Mouse (Mus musculus): ENCODE results near the gene Nppa.

Gene Nppa

DNA sequence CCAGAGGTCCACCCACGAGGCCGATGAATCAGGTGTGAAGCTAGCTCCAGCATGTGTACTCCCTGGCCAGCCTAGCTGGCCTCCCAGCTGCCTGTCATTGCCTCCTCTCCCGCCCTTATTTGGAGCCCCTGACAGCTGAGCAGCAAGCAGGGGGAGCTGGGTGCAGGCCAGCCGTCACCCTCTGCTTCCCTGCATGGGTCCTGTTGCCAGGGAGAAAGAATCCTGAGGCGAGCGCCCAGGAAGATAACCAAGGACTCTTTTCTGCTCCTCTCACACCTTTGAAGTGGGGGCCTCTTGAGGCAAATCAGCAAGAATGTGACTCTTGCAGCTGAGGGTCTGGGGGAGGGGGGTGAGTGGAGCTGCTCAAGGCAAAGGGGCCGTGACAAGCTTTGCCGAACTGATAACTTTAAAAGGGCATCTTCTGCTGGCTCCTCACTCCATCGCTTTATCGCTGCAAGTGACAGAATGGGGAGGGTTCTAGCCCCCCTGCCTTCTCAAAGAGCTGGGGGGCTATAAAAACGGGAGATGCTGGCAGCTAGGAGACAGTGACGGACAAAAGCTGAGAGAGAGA is at the start of gene Nppa:
TSS of gene Nppa (plus strand) at position 521 of the 571 bp plus-strand sequence.
- DNase-seq (ENCODE audit: low read depth, low spot score) = no peak

DNA sequence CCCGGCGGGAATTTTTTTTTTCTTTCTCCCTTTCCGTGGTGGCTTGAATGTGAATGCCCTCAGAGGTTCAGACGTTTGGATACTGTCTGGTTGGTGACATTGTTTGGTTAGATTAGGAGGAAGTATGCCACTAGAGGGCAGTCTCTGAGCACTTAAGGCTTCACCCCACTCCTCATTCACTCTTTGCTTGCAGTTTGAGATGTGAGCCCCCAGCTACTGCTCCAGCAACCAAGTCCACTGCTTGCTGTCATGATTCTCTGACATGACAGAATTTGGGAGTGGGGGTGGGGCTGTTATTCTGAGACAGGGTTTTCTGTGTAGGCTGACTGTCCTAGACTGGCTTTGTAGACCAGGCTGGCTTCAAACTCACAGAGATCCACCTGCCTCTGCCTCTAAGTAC is 46.9 kb upstream of the Nppa start:
- DNase-seq (ENCODE audit: low read depth, low spot score) = peak; percentile 65

DNA sequence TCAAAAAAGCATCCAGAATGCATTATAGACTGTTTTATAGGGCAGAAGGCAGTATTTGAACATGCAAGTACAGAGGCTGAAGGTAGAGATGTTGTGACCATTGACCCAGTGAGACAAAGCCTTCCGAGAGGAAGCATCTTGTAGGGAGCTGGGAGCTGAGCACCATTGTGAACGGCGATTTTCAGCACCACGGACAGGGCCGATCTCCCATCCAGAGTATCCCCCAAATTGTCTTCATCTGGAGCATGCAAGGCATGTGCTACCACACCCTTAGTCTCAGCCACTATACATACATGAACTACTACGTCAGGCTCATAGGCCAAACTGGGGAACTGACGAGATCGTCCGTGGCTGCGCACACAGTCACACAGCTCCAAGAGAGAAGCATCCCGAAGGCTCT is 43.4 kb upstream of the Nppa start:
- DNase-seq (ENCODE audit: low read depth, low spot score) = peak; percentile 73

DNA sequence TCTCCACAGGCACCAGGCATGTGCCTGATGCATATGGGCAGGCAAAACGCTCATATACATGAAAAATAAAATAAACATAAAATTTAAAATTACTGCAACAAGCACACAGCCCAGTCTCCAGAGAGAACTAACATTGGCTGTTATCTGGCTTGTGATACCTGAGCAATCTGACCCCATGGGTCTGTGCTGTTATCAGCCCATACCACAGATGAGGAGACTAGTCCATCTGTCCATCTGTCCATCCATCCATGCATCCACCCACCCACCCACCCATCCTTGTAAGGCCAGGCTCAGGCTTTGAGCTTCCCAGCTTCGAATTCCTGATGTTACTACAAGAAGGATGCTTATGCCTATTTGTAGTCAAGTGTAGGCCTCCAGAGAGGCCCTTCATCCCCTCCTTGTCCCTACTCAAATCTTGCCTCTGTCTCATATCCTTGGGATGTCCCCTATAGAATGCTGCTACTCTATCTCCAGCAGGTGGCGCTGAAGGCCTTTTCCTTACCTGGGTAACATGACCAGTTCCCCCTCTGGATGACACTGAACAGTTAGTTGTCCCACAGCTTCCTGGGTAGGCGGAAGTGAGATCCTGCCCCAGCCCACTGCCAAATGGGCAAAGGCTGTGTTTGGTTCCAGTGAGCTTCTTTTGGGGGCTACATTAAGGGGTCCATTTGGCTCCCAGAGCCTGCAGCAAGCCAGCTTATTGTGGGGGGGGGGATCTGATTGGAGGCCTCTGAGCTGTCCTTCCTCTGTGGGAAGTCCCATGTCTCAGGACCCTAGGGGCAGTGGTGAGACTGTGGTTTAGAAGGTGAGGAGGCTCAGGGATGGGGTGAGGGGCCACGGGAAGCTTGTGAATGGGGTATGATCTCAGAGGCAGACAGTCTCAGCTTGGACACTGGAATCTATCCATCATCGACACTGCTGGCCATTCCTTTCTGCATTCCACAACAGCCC is 40.4 kb upstream of the Nppa start:
- DNase-seq (ENCODE audit: low read depth, low spot score) = peak; percentile 74

DNA sequence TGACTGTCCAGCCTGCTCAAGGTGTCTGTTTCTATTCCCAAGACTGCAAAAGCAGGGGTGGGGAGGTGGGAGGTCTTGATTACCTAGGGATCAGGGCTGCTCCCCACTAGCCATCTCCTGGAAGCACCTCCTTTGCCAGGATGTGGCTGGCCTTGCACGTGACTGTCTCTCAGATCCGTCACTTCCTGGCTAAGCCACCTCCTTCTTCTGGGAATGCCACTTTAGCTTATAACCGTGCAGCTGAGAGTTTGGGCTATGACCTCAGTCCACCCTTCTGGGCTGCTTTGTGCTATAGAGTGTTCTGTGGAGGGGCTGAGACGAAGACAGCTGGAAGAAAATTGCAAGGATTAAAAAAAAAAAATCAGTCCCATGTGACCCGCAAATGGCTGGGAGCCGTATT is 37.7 kb upstream of the Nppa start:
- DNase-seq (ENCODE audit: low read depth, low spot score) = no peak

DNA sequence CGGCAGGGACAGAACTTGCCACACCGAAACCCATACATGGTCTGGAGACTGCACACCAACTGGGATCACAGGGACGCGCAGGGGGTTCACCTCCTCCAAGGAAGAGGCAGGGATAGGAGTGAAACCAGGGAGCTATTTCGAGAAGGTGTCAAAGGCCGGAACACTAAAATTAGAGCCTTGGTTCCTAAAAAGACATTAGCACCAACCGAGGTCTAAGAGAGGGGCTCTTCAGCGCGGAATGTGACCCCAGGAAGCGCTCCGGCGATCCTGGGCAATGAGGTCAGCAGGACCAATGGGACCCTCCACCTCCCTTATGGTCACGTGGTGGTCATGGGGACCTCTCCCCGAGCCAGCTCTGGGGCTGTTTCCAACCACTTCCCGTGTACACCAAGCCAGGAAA is 36.9 kb upstream of the Nppa start:
- DNase-seq (ENCODE audit: low read depth, low spot score) = no peak

DNA sequence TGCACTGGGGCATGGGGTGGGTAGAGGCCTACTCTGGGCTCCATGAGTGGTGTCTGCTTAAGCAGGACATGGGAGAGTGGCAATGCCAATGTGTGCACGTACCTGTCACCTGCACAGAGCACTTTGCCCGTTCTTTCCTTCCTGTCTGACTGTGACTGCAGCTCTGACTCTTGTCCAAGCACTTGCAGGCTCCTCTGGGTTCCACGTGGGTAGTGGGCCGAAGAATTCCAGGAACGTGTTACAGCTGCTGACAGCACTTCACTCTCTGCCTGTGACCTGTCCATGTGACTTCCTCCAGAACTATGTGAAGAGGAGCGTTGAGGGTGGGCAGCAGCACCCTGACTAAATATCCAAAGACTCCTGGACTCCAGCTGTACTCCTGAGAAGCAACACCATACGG is 34.8 kb upstream of the Nppa start:
- no peak for DNase-seq (ENCODE audit: low read depth, low spot score)

DNA sequence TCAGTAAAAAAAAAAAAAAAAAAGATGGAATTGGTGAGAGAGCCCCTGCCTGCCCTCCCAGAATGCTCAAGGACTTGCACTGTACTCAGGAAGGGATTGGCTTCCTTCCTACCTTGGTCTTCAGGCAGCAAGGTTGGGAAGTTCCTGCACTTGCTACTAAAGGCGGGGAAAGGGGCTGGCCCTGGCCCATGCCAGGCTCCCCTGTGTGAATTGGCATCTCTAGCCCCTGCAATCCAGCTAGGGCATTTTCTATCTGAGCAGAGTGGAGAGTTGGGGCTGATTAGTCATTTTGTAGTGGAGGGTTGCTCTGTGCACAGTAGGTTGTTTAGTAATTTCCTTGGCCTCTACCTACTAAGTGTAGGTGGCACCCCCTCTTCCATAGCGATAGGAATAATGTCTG is 31.7 kb upstream of the Nppa start:
- no peak for DNase-seq (ENCODE audit: low read depth, low spot score)

DNA sequence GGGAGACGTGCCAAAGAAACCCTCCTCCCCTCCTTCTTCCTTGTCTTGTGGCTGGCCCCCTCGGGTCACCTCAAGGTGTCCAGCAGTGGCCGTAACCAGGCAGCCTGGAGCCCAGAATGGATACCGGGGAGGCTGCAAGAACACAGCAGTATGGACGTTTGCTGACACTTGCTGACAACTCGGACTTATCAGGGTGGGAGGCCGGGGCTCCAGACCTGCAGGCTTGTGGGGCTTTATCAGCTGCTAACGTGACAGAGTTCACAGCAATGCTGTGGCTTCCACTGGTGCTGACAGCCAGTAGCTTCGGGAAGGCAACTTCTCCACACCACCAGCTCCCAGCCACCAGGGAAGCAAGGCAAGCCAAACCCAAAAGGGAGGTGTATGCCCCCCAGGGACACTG is 31.2 kb upstream of the Nppa start:
- DNase-seq (ENCODE audit: low read depth, low spot score) = no peak

DNA sequence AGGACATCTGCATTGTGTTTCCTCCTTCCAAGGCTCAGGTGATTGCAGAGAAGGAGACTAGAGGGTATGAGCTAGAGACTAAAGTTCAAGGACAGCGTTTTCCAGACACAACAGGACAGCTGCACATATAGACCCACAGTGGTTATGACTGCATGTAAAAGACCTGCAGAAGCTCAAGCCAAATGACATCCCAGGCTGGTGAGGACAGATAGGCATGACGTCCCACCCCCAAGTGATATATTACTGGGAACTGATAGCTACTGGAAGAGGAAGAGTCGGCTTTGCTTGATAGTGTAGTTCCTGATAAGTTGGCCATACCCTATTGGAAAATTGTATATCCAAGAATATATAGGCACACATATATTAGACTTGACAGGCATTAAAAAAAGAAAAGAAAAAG is 24.3 kb upstream of the Nppa start:
- no peak for DNase-seq (ENCODE audit: low read depth, low spot score)

DNA sequence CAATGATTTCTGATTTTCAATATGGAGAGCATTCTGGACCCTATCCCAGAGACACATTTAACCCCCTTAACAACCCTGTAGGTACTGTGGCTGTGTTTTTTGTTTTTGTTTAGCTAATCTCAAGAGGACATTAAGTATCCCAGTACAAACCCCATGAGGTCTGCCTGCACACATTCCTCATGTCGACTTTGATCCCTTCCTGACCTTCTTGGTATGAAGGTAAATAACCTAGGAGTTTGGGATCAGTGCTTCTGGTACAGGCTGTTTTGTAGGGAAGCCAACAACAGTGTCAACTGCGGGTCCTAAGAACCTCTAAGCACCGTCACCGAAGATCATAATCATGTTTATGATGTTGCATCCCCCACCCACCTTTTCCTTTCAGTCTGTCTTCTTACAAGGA is 22.8 kb upstream of the Nppa start:
- DNase-seq (ENCODE audit: low read depth, low spot score) = no peak

DNA sequence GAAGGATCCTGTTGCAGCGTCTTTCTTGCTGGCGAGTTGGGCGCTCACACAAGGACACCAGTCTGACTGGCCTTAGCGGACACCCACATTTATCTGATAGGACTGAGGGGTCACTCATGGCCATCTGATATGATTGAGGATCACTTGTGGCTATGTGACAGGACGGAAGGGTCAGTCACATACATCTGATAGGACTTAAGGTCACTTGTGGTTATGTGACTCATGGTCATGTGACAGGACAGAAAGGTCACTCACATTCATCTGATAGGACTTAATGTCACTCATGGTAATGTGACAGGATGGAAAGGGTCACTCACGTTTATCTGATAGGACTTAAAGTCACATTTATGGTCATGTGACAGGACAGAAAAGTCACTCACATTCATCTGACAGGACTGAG is 22.1 kb upstream of the Nppa start:
- no peak for DNase-seq (ENCODE audit: low read depth, low spot score)

DNA sequence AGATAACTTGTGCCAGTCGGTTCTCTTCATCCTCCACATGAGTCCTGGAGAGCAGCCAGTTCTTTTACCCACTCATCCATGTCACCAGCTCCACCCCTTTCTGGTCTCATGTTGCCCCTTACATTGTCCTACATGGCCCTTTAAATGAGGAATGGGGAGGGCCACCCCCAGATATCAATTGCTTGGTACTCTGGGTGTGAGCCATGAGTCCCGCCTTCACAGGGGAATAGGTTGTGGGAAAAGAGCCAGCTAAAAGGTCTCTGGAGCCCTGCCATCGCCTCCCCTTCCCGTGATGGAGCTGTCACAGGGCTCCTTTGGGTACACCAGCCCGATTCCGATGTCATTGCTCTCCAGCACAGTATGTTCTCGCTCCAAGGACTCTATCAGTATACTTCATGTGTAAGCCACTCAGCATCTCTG is 21.1 kb upstream of the Nppa start:
- DNase-seq (ENCODE audit: low read depth, low spot score) = no peak

DNA sequence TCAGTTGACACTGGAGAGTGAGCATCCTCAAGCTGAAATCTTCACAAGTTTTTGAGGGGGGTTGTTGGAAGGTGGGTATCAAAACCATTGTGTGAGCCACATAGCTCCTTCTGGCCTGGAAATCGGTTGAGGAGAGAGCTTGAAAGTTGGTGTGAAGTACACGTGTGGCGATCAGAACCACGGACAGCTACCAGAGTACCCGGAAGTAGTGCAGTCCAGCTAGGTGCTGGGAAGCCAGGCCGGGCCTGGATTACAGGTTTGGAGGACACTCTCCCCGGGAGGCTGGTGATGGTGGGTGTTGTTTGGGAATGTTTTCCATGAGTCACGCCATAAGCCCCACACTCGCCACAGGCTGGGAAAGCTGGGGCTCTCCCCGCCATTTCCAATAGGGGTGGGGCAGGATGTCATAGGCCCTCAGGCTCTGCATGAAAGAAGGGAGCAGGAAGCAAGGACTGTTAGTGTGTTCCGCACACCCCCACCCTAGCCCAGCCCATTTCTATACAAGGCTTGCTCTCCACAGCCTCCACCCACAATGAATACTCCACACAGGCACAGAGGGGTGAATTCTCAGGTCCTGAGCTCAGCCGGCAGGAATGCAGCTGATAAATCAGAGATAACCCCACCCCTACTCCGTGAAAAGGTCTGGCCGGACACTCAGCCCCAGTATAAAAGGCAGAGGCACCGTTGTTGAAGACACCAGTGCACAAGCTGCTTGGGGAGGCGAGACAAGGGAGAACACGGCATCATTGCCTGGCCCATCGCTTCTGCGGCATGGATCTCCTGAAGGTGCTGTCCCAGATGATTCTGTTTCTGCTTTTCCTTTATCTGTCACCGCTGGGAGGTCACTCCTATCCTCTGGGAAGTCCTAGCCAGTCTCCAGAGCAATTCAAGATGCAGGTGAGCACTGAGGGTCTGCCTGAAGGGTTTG is 15.1 kb upstream of the Nppa start, which contains the start of gene Nppb:
TSS of gene Nppb (plus strand) at position 584 of the 928 bp plus-strand sequence.
- peak; percentile 69 for DNase-seq (ENCODE audit: low read depth, low spot score)

DNA sequence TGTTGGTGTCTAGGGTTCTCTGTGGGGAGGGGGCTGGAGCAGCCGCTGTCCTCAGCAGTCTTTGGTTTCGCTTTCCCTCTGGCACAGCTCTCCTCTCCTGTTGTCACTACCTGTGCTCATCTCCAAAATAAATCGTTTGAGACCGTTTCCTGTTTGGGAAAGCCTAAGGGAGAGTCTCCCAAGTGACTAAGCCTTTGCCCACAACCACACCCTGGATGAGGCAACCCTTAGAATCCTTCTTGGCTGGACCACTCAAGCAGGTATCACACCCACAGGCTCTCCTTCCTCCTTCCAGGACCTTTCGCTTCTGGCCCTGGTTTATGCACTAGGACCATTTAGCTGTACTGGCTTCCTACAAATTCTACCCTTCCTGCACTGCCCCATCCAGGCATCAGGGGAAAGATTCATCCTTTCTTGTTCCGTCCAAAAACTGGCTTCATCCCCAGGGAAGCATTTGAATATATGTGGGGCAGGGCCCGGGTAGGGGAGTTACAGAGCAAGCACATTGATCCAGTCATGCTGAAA is 6.9 kb upstream of the Nppa start:
- no peak for DNase-seq (ENCODE audit: low read depth, low spot score)

DNA sequence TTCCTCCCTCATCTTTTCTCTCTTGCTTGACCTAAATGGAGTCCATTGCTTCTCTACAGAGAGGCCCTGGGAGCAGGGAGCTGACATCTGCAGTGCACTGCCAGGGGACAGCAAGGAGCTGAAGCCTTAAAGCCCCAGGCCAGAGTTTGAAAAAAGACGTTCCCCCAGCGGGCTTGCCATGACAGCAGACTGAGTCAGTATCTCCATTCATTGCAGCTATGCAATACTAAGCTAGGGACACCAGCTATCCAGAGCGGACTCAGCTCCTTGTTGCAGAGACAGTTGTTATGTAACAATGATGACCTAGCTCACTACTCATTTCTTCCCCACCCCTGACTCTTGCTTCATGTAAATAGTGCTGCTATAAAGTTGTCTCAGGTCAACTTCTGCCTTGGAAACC is 5.2 kb upstream of the Nppa start:
- DNase-seq (ENCODE audit: low read depth, low spot score) = no peak

DNA sequence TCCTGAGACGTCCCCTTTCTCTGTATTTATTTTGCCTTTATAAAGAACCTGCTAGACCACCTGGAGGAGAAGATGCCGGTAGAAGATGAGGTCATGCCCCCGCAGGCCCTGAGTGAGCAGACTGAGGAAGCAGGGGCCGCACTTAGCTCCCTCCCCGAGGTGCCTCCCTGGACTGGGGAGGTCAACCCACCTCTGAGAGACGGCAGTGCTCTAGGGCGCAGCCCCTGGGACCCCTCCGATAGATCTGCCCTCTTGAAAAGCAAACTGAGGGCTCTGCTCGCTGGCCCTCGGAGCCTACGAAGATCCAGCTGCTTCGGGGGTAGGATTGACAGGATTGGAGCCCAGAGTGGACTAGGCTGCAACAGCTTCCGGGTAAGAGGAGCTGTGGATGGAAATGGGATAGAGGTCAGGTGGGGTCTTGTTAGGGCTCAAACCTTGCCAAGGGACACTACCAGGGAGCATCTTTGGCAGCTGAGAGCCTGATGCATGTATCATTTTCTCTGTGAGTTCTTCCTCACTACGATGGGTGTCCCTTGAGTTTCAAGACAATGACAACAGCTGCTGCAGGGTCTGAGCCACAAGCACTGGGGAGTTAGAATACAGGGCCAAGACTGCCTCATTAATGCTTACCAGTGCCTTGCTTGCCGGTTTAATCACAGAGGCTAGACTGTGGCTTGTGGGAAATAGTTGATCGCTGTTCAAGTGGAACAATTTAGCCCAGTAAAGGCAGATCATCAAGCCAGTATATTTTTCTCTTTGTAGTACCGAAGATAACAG is 679 bp downstream of the Nppa start:
- DNase-seq (ENCODE audit: low read depth, low spot score) = no peak

DNA sequence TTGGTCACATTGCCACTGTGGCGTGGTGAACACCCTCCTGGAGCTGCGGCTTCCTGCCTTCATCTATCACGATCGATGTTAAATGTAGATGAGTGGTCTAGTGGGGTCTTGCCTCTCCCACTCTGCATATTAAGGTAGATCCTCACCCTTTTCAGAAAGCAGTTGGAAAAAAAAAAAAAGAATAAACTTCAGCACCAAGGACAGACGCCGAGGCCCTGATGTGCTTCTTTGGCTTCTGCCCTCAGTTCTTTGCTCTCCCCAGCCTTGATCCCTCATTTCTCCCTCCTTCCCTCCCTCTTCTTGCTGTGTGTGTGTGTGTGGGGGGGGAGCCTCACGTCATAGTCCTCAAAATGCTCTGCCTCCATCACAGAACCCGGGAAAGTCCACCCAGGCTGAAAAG is 1.3 kb downstream of the Nppa start:
- peak; percentile 20 for DNase-seq (ENCODE audit: low read depth, low spot score)

DNA sequence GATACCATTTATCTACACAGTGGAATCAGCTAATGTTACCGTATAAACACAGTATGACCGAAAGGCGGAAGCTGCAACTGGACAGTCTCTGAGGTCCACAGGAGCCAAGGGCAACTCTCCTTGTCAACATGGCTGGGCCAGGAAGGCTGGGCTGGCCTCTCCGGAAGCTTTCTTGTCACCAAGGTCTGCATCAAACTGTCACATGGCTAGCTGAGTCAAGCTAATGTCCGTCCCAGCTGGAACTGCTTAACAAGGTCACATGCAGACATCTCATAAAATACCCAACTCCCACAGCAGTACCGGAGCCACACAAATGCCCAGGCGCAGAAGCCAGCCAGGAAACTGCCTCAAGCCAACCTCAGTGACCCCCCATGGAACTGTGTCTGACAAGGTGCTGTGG is 3.8 kb downstream of the Nppa start:
- peak; percentile 16 for DNase-seq (ENCODE audit: low read depth, low spot score)

DNA sequence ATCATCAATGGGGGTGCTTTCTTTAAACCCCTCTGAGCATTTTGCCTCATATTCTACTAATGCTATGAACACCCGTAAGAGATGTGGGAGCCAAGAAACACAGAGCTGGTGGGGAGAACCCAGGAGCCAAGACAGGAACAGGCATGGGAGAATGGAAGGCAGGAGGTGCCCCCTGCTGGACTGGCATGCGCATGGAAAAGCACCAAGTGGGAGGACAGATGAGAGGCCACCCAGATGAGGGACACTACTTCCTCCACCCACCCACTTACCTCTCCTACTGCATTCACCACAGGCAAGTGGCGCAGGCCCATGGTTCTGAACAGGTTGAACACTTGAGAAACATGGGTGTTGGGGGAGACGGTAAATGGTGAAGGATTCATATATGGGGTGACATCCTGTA is 7.9 kb downstream of the Nppa start:
- no peak for DNase-seq (ENCODE audit: low read depth, low spot score)

DNA sequence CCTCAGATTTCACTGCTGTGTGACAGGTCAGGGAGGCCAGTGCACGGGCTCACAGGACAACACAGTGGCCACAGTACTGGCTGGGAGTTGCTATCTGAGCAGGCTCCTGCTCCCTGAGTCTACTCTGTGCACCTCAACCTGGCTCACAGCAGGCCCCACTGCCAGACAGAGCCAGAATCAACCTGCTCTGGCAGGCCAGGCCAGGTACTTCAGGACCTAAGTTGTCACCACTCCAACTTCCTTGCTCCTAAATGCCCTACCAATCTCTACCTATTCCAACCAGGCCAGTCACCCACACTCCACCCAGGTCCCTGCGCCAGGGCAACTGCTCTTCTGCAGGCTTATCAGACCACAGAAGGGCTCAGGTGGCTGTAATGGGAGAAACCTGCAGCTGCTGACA is 9.1 kb downstream of the Nppa start:
- no peak for DNase-seq (ENCODE audit: low read depth, low spot score)

Measured in forelimb bud, embryonic 11.5 days (tissue).